Mouse (Mus musculus) hindlimb bud, embryonic 11.5 days (tissue): ENCODE measurements at regions not wholly inside any gene's neighbourhood (a gene's known extent, or its start where the extent isn't known, plus 50 kb on each side); places are given as distances from the start of the nearest gene placed in this dataset.
A peak's percentile ranks its signal among the peaks of the same experiment; 100 is the strongest.

Experiments
- DNase-seq: peaks from one replicate; pipeline ENCODE4 v3.0.0-alpha.2; 2012; ENCODE audit warnings: low read depth, low spot score; ENCODE audit errors: extremely low spot score

DNA sequence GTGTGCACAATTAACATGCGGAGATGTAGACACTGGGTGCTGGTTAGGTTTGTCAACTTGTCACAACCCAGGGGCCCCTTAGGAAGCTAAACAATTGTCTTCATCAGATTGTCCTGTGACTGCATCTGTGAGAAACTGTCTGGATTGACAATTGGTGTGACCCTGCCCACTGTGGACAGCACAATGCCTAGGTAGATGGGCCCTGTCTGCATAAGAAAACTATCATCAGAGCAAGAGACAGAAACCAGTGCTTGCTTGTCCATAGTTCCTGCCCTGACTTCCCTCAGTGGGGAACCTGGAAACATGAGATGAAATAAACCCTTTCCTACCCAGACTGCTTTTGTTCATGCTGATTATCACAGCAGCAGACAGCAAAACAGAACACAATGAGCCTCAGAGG, 63.5 kb upstream of the Tyw5 start:
- DNase-seq, result no peak

DNA sequence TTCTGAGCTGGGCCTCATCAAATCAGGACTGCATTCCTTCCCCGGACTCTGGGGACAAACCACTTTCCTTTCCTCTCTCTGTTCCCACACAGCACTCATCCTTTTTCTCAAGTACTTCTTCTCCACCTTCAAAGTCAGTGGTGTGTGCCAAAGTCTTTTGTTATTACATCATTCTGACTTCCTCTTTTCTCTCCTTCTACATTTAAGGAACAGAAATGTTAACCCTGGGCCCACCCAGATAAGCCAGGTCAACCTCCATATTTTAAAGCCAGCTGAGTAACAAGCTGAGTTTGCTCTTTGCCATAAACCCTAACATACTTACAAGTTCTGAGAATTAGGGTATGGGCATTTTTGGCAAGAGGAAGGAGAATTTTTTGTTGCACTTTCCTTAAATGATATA, 65.3 kb upstream of the Tyw5 start:
- DNase-seq, result no peak

DNA sequence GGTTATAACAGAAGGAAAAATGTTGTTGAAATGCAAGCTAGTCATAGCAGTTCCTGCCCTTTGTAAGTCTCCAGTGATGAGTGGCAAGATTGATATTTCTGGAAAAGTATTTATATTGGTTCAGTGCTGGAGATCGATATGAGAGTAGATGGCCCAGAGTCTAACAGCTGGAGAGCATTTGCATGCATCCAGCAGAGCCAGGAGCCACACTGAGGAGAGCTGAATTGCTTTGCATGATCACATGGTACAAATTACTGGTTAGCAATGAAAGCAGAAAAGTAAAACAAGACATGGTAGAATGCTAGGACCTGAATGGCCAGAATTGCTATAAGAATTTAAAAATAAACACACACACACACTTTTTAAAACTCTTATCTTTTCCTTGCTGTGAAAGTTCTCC, 70.8 kb upstream of the Tyw5 start:
- DNase-seq, result no peak

DNA sequence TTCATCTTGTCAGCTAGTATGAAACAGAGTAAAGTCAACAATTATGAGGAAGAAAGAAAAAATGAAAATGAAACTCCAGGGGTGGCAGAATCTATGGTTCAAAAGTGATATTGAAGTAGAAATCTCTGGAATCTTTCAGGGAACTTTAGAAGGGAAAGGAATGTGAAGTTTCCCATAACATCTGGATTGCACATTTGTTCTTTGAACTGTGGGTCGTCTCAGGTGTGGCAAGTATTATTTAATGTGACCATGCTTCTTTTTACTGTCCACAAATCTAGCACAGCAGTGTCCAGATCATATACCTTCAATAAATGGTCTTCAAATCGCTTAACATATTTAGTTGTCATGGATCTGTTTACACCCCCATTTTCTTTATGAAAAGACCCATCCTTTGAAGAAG, 71.2 kb upstream of the Tyw5 start:
- no peak for DNase-seq

DNA sequence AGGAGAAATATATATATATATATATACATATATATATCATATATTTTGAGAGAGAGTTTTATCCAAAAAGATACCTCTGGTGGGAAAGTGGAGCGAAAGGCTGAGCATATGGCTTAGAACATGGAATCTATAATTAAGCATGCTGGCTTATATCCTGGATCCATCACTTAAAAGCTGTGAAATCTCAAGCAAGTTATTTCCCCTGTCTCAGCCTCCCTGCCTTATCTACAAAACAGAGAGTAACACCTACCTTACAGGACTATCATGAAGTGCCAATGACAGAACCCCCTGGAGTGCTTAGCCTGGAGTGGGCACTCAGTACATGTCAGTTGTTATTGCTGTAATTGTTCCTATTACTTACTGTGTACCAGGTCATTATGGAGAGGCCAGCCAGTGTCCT, 71.9 kb upstream of the Tyw5 start:
- DNase-seq, result no peak

DNA sequence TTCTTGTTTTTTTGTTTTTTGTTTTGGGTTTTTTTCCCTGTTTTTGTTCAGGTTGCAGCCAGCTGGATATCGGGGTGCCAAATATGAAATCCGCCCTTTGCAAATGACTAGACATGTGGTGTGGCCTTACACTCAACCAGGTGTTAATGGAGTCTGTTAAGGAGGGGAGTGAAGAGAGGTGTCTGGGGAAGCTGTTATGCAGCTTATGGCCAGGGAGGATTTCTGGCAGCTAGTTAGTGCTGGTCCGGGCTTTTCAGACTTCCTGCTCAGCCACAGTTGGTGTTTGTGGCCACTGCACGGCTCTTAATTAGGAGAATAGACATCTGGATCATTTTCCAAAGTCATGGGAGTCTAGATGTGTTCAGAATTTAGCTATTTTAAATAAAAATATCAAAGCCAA, 72.7 kb upstream of the Tyw5 start:
- DNase-seq, result no peak

DNA sequence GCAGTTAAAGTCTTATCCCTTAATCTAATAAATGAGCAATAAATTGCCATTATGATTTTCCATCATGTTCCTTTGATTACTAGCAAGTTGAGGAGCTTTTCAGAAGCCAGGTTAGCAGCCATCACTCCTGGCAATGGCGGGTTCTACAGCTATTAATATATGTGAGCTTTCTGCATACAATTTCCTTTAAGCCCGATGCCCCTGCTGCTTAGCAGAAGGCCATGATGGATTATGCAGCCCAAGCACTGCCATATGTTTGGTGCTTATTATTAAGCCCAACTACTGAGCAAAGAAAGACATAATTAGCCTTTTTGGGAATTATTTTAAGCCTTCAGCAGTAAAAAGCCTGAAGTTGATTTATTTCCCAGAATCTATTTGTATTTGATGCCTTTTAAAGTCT, 82.3 kb upstream of the Tyw5 start:
- no peak for DNase-seq

DNA sequence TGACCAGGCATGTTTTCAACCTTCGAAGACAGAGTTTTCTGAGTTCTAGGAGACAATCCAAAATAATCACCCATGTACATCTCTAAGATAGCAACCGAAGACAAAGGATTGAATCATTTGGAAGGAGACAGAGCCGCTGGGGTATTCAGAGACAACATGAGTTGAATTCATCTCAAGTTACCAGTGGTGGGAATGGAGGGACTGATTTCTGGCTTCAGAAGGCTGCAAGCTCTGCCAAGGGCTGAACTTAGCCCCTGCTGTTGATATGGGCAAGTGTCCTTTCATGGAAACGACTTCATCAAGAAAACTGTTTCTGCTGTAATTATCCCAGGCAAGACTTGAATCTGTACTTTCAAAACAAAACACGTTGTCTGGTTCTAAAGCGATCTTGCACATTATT, 82.7 kb upstream of the Tyw5 start:
- DNase-seq, result no peak

DNA sequence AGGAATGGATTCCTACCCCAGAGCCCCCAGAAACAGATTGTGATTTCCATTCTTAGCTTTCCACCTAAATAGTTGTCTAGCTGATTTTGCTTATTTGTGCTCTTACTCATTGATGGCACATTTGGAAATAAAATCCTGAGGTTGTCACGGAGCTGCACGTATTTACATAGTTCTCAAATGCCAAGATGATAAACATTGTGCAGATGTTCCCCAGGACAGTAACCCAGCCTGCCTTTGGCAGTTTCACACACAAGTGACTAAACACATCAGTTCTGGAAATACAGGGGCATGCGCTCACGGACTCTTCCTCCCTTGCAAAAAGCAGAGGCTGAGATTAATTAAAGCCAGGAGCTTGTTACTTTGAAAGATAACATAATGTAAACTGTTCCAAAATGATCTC, 83.1 kb upstream of the Tyw5 start:
- DNase-seq, result no peak

DNA sequence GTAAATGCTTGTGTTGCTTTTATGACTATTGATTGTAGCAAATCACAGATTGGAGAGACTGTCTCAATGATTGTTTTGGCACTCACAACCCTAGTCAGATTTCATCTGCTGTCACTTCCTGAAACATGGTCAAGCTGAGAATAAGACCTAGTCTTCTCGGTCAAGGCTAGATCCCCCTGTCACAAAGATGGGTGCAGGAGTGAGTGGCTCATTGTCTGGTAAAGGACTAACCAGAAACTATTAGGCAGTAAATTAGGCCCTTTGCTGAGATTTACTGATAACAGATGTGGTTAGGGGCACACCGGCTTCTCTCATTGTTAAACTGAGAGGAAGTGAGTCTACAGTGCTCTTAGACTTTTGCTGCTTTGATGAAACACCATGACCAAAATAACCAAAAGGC, 85.8 kb upstream of the Tyw5 start:
- DNase-seq, result no peak

DNA sequence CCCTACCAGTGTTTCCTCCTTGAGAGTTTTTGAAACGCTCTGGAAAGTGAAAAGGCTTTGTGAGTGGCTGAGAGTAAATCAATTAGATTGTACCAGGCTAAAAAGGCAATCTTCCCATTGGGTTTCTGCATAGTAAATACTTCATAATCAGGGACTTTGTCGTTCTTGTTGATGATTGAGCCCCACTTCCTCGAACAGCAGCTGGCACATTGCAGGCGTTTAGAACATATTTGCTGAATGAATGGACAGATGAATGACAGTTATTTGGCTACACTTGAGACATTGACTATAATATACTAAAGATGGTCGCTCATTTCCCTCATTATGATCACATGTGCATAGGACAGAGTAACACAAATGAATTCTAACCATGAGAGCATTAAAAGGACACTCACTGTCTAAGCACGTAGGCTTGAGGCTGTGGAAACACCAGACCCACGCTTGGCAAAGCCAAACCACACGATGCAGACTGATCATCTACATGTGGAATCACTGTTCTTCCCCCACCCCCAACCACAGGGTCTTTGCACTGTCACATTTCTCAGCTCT, 90.7 kb upstream of the Tyw5 start:
- no peak for DNase-seq

DNA sequence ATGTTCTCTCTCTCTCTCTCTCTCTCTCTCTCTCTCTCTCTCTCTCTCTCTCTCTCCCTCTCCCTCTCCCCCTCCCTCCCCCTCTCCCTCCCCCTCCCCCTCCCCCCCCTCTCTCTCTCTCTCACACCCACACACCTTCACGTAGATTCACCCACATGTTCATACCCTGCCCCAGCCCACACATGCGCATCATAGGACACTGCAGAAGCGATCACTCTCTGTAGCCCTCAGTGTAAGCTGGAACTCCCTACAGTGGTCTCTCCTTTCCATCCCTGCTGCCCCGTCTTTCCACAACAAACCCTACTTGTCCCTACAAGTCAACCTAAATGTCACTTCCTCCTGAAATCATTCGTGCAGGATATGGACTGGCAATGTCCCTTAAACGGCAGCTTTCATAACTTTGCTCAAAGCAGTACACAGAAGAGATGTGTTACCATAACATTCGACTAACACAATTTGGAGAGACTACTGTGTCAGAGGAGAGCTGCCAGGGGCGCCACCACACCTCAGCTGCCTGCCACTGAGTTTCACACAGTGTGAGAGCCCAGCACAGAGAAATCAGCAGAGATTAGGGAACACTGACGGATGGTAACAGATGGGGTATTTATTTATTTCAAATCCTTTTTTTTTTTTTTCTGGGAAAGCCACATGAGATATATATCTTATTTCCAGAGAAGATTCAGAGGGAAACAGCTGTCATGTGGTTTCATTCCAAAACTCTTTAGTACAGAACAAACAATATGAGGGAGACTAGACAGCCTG, 103.6 kb upstream of the Tyw5 start:
- DNase-seq, result no peak

DNA sequence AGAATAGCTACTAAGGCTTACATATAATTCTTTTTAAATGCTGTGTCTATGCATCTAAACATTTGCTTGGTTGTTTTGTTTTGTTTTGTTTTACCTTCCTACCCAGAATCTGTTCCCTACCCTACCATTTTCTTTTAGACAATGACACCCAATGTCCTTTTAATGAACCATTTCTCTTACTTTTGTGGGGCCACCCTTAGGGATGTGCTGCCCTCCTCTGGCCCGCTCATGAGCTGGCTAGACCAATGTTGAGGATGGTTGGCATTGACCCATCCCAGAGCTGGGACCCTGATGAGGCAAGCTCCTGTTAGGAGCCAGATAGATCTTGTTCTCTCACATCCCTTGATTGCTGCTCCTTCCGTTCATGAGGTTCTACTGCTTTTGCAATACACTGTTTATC, 105.0 kb upstream of the Tyw5 start:
- no peak for DNase-seq

DNA sequence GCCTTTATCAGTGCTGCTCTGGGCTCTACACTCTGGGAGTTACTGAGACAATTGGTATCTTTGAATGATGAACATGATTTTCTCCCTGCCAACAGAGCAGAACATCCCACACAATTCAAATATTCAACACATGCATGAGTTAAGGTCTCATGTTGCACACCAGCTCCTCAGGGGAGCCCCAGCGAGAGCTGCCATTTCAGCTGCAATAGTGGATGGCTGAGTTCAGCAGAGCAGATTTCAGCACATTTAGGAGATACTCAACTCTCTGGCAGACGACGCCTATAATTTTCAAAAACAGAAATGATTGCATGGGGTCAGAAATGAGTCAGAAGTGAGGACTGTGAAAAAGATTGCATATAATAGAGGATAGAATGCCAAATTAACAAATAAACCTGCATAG, 105.6 kb upstream of the Tyw5 start:
- DNase-seq, result no peak

DNA sequence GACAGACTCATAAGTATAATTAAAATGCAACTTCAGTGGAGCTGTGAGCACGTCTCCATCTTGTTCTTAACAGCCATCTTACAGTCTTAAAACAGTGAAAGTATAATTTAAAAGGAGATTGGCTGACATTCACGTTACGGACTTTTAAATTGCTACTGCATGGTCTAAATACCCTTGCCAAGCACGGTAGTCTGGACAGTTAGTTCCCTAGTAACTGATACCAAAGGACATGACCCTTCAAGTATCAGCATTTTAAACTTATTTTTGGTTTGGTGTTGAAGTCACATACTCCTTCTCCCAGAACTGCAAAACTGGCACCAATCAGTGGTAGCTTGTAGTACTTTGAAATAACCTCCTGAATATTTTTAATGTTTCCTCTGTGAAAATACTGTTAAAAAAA, 119.1 kb upstream of the Tyw5 start:
- DNase-seq, result no peak

DNA sequence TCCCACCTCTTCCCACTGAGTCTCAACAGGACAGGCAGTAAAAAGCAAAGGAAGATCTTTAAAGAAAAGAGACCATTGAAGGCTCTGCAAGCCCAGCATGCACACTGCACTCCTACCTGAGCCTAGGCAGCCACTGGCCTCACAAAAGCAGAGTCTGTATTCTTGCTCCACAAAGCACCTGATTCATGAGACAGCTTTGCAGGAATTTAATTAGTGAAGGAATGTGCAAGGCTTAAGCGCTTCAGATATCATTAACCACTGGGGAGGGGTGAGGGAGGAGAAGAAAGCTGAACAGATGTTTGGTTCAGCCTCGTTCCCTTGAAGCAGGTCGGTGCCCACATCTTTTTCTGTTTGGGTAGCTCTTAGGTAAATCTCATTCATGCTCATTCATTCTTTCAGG, 121.8 kb upstream of the Tyw5 start:
- DNase-seq, result peak; percentile 37

DNA sequence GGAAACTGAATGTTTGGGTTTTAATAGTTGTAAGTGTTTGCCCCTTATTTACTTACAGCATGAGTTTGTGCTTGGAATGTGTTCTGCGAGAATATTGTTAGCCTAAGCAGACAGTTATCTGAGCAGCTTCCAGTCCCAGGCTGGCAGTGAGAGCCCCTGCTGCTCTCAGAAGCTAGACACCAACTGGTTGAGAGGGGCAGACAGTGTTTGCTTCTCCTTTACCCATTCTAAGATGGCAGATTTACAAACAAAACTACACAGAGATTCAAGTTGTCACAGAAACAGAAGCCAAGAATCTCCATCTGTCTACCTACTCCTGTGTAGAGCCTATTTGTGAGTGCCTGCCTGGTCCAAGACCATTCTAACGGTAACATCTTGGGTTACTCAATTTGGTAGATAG, 122.4 kb upstream of the Tyw5 start:
- no peak for DNase-seq

DNA sequence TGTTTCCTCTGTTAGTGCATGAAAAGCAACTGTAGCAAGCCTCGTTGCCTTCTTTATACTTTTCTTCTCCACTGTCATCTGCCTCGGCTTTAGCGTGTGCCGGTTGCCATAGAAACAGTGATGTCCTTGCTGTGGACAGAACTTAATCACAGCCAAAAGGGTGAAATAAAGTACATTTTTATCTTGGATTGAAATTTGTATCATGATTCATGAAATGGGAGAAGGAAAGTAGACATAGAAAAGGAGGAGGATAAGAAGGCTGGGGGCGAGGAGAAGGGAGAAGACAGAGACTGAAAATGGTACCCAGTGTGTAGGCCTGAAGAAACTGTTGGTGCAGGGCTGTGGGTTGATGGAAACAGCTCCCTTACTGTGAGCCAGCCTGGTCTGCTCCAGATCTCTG, 130.5 kb upstream of the Tyw5 start:
- DNase-seq, result no peak

DNA sequence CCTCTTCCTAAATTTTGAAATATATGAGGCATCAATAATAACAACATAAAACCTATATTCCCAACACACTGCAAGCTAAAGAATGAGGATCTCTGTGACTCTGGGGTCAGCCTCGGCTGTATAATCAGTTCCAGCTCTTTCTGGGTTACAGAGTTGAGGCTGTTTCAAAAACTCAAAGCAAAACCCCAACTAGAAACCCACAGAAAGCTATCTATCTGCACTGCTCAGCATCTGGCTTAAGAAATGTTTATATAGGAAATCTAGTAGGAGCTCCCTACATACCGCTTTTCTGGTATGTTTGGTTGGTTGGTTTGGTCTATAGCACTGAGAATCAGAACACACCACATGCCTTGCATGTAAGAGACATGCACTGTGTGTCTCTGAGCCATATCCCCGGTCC, 137.8 kb upstream of the Tyw5 start:
- DNase-seq, result no peak

DNA sequence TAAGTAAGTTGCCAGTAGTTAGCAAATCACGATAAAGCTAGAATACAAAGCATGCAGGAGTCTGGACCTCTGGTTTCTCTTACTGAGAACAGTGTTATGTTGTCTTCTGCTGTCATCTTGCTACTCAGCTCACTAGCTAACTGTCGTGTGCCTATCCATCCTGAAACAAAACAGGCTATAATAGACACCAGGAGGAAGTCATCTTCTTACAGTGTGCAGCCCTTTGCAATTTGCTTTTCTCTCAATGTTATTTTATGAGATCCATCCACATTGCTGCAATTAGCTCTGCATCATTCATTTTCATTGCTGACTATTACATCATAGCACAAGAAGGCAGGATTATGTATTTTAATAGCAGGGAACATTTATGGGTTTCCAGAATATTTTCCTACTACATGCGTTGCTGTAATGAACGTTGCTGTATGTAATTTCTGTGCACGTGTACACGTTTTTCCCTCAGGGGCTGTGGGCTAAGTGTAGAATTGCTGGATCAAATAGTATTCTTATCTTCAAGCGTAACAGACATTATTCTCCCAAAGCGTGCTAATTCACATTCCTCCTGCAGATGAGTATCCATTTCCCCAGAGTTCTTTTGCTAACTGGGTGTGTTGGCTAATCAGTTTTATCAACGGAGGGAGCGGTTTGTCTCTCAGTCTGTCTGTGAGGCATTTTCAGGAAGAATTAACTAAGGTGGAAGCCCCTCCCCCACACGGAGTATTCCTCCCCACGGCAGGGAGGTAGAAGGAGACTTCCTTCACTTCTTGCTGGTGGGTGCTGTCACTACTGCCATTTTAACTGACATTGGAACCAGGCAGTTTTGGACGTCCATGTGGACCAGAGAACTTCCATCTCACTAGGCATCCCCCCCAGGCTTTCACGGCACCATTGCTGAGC, 139.1 kb upstream of the Tyw5 start:
- no peak for DNase-seq

DNA sequence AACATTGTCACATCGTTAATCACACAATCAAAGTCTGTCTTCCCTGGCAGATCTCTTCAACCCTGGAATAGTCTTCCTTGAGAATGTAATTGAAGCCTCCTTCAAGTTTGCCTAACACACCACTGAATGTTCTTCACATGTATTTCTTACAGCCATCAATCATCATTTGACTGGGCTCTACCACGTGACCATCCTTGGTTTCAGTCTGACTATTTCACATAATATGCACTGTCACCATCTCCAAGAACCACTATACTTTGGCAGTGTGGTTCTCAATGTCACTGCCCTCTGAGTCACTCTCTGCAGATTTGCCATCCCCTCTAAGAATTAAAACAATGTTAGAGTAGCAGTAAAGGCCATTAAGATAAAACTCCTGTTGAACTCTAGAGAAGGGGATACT, 154.6 kb upstream of the Tyw5 start:
- no peak for DNase-seq

DNA sequence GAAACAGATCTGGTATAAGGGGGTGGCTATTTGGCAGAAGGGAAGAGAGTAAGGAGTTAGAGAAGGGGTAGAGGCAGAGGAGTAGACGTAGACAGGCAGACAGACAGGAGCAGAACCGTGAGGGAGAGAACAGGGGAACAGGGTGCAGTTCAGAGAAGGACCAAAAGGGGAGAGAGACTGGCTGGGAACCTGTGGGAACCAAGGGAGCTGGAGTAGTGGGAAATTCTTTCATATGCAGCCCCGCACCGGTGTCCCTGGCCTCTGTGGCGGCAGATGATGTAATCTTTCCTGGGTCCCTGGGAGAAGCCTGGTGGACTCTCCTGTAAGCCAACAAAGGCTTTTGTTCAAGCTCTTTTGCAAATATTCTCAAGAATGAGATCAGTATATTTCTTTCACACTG, 157.8 kb upstream of the Tyw5 start:
- no peak for DNase-seq
